Mouse (Mus musculus) liver (tissue): ENCODE measurements around the gene Tsc22d4.

Source experiments
- DNase-seq: peaks from one replicate; pipeline ENCODE4 v3.0.0-alpha.2; 2020; ENCODE audit warnings: mixed read lengths

Gene Tsc22d4

DNA sequence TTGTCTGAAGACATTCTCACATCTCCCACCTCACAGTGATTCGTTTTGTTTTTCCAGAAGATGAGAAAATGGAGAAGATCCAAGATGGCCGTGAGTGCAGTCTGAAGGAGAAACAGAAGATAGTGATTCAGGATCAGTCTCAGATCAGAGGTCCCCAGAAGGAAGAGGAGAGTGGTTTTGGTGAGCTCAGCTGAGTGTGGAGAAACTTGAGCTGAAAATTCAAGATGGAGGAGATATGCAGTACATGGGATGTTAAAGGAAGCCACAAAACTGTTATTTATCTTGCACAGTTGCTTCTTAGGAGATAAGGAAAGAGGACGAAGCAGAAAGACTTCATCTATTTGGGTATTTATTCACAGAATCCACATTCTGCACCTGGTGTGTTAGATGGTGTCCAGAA, 55.4 kb downstream of the Tsc22d4 start:
- no peak for DNase-seq

- no peak for DNase-seq
Observed at GRCm38 (mm10) chr5:137806158-137806557, 60.6 kb downstream of the Tsc22d4 start.

DNA sequence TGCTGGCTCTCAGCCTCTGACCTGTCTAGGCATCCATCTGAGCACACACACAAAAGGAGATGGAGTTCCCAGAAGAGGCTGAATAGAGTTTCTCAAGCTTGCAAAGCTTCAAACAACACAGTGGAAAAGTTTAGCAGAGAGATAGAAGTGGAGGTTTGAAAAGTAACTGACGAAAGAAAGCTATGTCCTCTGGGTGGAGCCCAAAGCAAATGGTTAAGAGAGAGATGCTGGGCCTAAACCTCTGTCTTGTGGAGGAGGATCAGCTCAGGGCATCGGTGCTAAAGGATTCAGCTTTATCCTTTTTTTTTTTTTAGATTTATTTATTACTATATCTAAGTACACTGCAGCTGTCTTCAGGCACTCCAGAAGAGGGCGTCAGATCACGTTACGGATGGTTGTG, 62.8 kb downstream of the Tsc22d4 start:
- DNase-seq: no peak

- no peak for DNase-seq
Observed at GRCm38 (mm10) chr5:137817466-137818222, 72.1 kb downstream of the Tsc22d4 start.
